ENCODE assay signal across 20 mouse cellular contexts in genomic region chr2:78548683-78549467, GRCm38 (mm10).
DNase-seq lines count a peak whose midpoint lies in the region; ATAC-seq and TF ChIP-seq lines count a peak whose summit lies in the region.
"Had no signal": no experiment of that assay in that cellular context is flagged by ENCODE, and none has a peak within 500 bp of the region (broad histone marks: within the 10 kb centered on the region; RNA-seq: fewer than 3 reads in every experiment).

No protein-coding gene starts in this region.

- intact Hi-C loops in gastrocnemius, postnatal 14 days (cut with DNase I; ENCODE audit: low total_unique reads), result no loop called here

- no peaks in the 10 kb centered on the region for H3K36me3 ChIP-seq in embryonic facial prominence, embryonic 14.5 days (ENCODE audit: control insufficient read depth, insufficient read depth, low read length)
- H3K36me3 ChIP-seq in embryonic facial prominence, embryonic 10.5 days (replicated peaks), result no peaks in the 10 kb centered on the region
- no peaks in the 10 kb centered on the region for H3K36me3 ChIP-seq in limb, embryonic 14.5 days (ENCODE audit: control insufficient read depth, insufficient read depth, low read length)
- H3K36me3 ChIP-seq: liver, embryonic 13.5 days; midbrain, embryonic 15.5 days had no signal

- peak; percentile 47; the same call in 1 of the 2 replicates for ATAC-seq in embryonic facial prominence, embryonic 14.5 days (ENCODE audit: low read depth)
- peak; percentile 86 for ATAC-seq in limb, embryonic 14.5 days (ENCODE audit: low FRiP score, low read depth)
- ATAC-seq: hindbrain, postnatal 0 days; intestine, postnatal 0 days; midbrain, embryonic 15.5 days had no signal

- peak; percentile 79 for DNase-seq in embryonic facial prominence, embryonic 14.5 days (ENCODE audit: low spot score)
- DNase-seq in embryonic facial prominence, embryonic 10.5 days (ENCODE audit: low spot score), result no peak
- DNase-seq in Muller cell, postnatal 12 days (ENCODE audit: inconsistent ontology term), result peak; percentile 74
- peak; percentile 8 for DNase-seq in cerebellum, adult 9-11 months
- DNase-seq in limb, embryonic 14.5 days (ENCODE audit: low spot score), result peak; percentile 86
- no peak for DNase-seq in gastrocnemius, postnatal 14 days
- DNase-seq in heart, adult 18-20 months, result no peak
- DNase-seq: adrenal gland, postnatal 14 days; B cell, adult 2 months; heart, adult 2 months; liver, embryonic 13.5 days; lung, embryonic 14.5 days; lung, postnatal 36 days; right cerebral cortex, postnatal 14 days; spleen, adult 18-20 months; thymus, postnatal 4 days had no signal

- no peak overlapping the region for H3K27ac ChIP-seq in embryonic facial prominence, embryonic 14.5 days (replicated peaks; ENCODE audit: low read depth, low read length)
- H3K27ac ChIP-seq in embryonic facial prominence, embryonic 10.5 days (replicated peaks), result no peak overlapping the region
- no peak overlapping the region for H3K27ac ChIP-seq in limb, embryonic 14.5 days (replicated peaks; ENCODE audit: low read depth, low read length)
- H3K27ac ChIP-seq: heart, adult 2 months; hindbrain, postnatal 0 days; liver, embryonic 13.5 days; midbrain, embryonic 15.5 days had no signal

- no peak overlapping the region for H3K4me2 ChIP-seq in embryonic facial prominence, embryonic 14.5 days (ENCODE audit: low read depth, low read length)
- H3K4me2 ChIP-seq in limb, embryonic 14.5 days (replicated peaks; ENCODE audit: low read depth, low read length, severe bottlenecking), result no peak overlapping the region
- H3K4me2 ChIP-seq: liver, embryonic 13.5 days; lung, embryonic 14.5 days; midbrain, embryonic 15.5 days had no signal

- peaks cover 5% of the 10 kb centered on the region; the same call in 1 of the 2 replicates for H3K4me1 ChIP-seq in embryonic facial prominence, embryonic 14.5 days (ENCODE audit: control insufficient read depth, insufficient read depth, low read length)
- H3K4me1 ChIP-seq in embryonic facial prominence, embryonic 10.5 days, result no peaks in the 10 kb centered on the region
- H3K4me1 ChIP-seq in limb, embryonic 14.5 days (ENCODE audit: control insufficient read depth, insufficient read depth, low read length), result peaks cover 7% of the 10 kb centered on the region; the same call in 1 of the 2 replicates
- H3K4me1 ChIP-seq: liver, embryonic 13.5 days; midbrain, embryonic 15.5 days had no signal

- no peaks in the 10 kb centered on the region for H3K27me3 ChIP-seq in embryonic facial prominence, embryonic 14.5 days (replicated peaks; ENCODE audit: control insufficient read depth, insufficient read depth, low read length)
- no peaks in the 10 kb centered on the region for H3K27me3 ChIP-seq in embryonic facial prominence, embryonic 10.5 days (replicated peaks; ENCODE audit: low read depth, poor library complexity, severe bottlenecking)
- no peaks in the 10 kb centered on the region for H3K27me3 ChIP-seq in limb, embryonic 14.5 days (ENCODE audit: control insufficient read depth, insufficient read depth, low read length)
- H3K27me3 ChIP-seq: liver, embryonic 13.5 days; midbrain, embryonic 15.5 days had no signal

- no peaks in the 10 kb centered on the region for H3K9me3 ChIP-seq in embryonic facial prominence, embryonic 14.5 days (ENCODE audit: control insufficient read depth, low read length)
- H3K9me3 ChIP-seq in embryonic facial prominence, embryonic 10.5 days, result no peaks in the 10 kb centered on the region
- no peaks in the 10 kb centered on the region for H3K9me3 ChIP-seq in limb, embryonic 14.5 days (ENCODE audit: control insufficient read depth, low read length)
- H3K9me3 ChIP-seq: liver, embryonic 13.5 days; midbrain, embryonic 15.5 days had no signal

- no peak for TF ChIP-seq POLR2A in limb, embryonic 14.5 days (IDR thresholded peaks at IDR 0.05; ENCODE audit: borderline replicate concordance, extremely low read depth, insufficient read depth, insufficient read length)

- H3K4me3 ChIP-seq in embryonic facial prominence, embryonic 14.5 days (ENCODE audit: low read depth, low read length), result no peak overlapping the region
- no peak overlapping the region for H3K4me3 ChIP-seq in embryonic facial prominence, embryonic 10.5 days
- no peak overlapping the region for H3K4me3 ChIP-seq in limb, embryonic 14.5 days (replicated peaks; ENCODE audit: low read length)
- H3K4me3 ChIP-seq: heart, adult 2 months; liver, embryonic 13.5 days; midbrain, embryonic 15.5 days; myocyte had no signal

- no peak overlapping the region for H3K9ac ChIP-seq in embryonic facial prominence, embryonic 14.5 days (ENCODE audit: low read depth, low read length)
- H3K9ac ChIP-seq in limb, embryonic 14.5 days (ENCODE audit: low read depth, low read length, severe bottlenecking), result no peak overlapping the region
- H3K9ac ChIP-seq: liver, embryonic 13.5 days; lung, embryonic 14.5 days; midbrain, embryonic 15.5 days had no signal

- 55% methylated on average over 4 of the region's 4 CpGs for WGBS in embryonic facial prominence, embryonic 14.5 days
- WGBS in embryonic facial prominence, embryonic 10.5 days, result 81% methylated on average over 4 of the region's 4 CpGs
- 39% methylated on average over 4 of the region's 4 CpGs for WGBS in limb, embryonic 14.5 days

Comparison
In these comparisons a context has a peak if more than half of its experiments do, and no peak if none do; other contexts are left out.
1. DNase-seq: peak in embryonic facial prominence, embryonic 14.5 days (single experiment), Muller cell, postnatal 12 days (single experiment), cerebellum, adult 9-11 months (single experiment) and limb, embryonic 14.5 days (single experiment); none in embryonic facial prominence, embryonic 10.5 days (single experiment), gastrocnemius, postnatal 14 days (single experiment) and heart, adult 18-20 months (0 of 2).